Mouse (Mus musculus): Measurements from ENCODE around the gene Exosc10. TPM values are rescaled to one million over a fixed set of nuclear protein-coding genes. Genes with fewer than 3 reads are reported as not detected.
A peak's percentile ranks its signal among the peaks of the same experiment; 100 is the strongest.

Exosc10 gene
- polyA plus RNA-seq, 1 experiment from 2014 or later, result 115 TPM

- no peak for DNase-seq (ENCODE audit: low spot score)
- H3K27me3 ChIP-seq (ENCODE audit: low read depth, poor library complexity, severe bottlenecking), result no peaks in the 10 kb centered on the region
- H3K27ac ChIP-seq, result no peak overlapping the region
- no peaks in the 10 kb centered on the region for H3K9me3 ChIP-seq (replicated peaks)
- H3K4me1 ChIP-seq, result peaks cover 26% of the 10 kb centered on the region
- H3K36me3 ChIP-seq, result peaks cover 67% of the 10 kb centered on the region
- 0 out of 2 replicates have a peak overlapping the region, but pooled peaks have one; percentile 2 for H3K4me3 ChIP-seq
- 91% methylated on average over 4 of the region's 4 CpGs for WGBS
These were observed 65.4 kb downstream of the Exosc10 start for GRCm38 (mm10) chr4:148623609-148624008.

GRCm38 (mm10) chr4:148625010-148625409, 66.8 kb downstream of the Exosc10 start:
- Histone ChIP-seq H3K9me3 (replicated peaks) (no peaks in the 10 kb centered on the region), H3K27ac (no peak overlapping the region), H3K27me3 (ENCODE audit: low read depth, poor library complexity, severe bottlenecking) (no peaks in the 10 kb centered on the region), H3K4me1 (peaks cover 26% of the 10 kb centered on the region), H3K36me3 (peaks cover 53% of the 10 kb centered on the region), H3K4me3 (peak overlapping the region; percentile 100)
- DNase-seq (ENCODE audit: low spot score), result no peak
- 87% methylated on average over 10 of the region's 10 CpGs for WGBS

- Histone ChIP-seq H3K27ac (peak overlapping the region; percentile 100), H3K4me3 (peak overlapping the region; percentile 100), H3K9me3 (replicated peaks) (no peaks in the 10 kb centered on the region), H3K4me1 (peaks cover 26% of the 10 kb centered on the region), H3K36me3 (peaks cover 43% of the 10 kb centered on the region), H3K27me3 (ENCODE audit: low read depth, poor library complexity, severe bottlenecking) (no peaks in the 10 kb centered on the region)
- under 1% methylated on average over 57 of the region's 57 CpGs for WGBS
- peak; percentile 57 for DNase-seq (ENCODE audit: low spot score)
These were observed 67.8 kb downstream of the Exosc10 start for GRCm38 (mm10) chr4:148625756-148626622.

- Histone ChIP-seq H3K4me3 (peak within 1 kb of the TSS; percentile 100), H3K9me3 (replicated peaks) (no peaks in the 10 kb centered on the region), H3K4me1 (peaks cover 26% of the 10 kb centered on the region), H3K27me3 (ENCODE audit: low read depth, poor library complexity, severe bottlenecking) (no peaks in the 10 kb centered on the region), H3K36me3 (peaks cover 36% of the 10 kb centered on the region), H3K27ac (peak within 1 kb of the TSS; percentile 100)
- under 1% methylated on average over 51 of the region's 51 CpGs for WGBS
- DNase-seq (ENCODE audit: low spot score), result peak; percentile 98
These were observed 68.5 kb downstream of the Exosc10 start, which contains the start of gene Tardbp for GRCm38 (mm10) chr4:148626623-148627185. Gene Tardbp, minus strand, starts transcription at chr4:148627019.

GRCm38 (mm10) chr4:148627246-148627645, 69.0 kb downstream of the Exosc10 start:
- Histone ChIP-seq H3K9me3 (replicated peaks) (no peaks in the 10 kb centered on the region), H3K27ac (peak overlapping the region; percentile 100), H3K27me3 (ENCODE audit: low read depth, poor library complexity, severe bottlenecking) (no peaks in the 10 kb centered on the region), H3K36me3 (peaks cover 31% of the 10 kb centered on the region), H3K4me3 (peak overlapping the region; percentile 100), H3K4me1 (peaks cover 26% of the 10 kb centered on the region)
- 62% methylated on average over 3 of the region's 3 CpGs for WGBS
- DNase-seq (ENCODE audit: low spot score), result no peak

Other genes with a start within 250 kb of the Exosc10 start
- 25.9 and 26.4 TPM in 2 replicates for gene Ubiad1, start 113.7 kb upstream of the Exosc10 start, polyA plus RNA-seq (2016; fragmentation: Nextera tagmentation; extraction: Ambion mirVana)
- gene Mtor, start 109.8 kb upstream of the Exosc10 start, polyA plus RNA-seq (2016; fragmentation: Nextera tagmentation; extraction: Ambion mirVana), result 20.6 and 22.3 TPM in 2 replicates
- 0.23 and 0.56 TPM in 2 replicates for gene Angptl7, start 58.0 kb upstream of the Exosc10 start, polyA plus RNA-seq (2016; fragmentation: Nextera tagmentation; extraction: Ambion mirVana)
- gene Srm, start 33.1 kb downstream of the Exosc10 start, polyA plus RNA-seq (2016; fragmentation: Nextera tagmentation; extraction: Ambion mirVana), result 249 and 363 TPM in 2 replicates
- gene Masp2, start 44.1 kb downstream of the Exosc10 start, polyA plus RNA-seq (2016; fragmentation: Nextera tagmentation; extraction: Ambion mirVana), result 0.33 and 0.51 TPM in 2 replicates
- gene Tardbp, start 68.6 kb downstream of the Exosc10 start, polyA plus RNA-seq (2016; fragmentation: Nextera tagmentation; extraction: Ambion mirVana), result 446 and 455 TPM in 2 replicates
- gene Gm572, start 84.9 kb downstream of the Exosc10 start, polyA plus RNA-seq (2016; fragmentation: Nextera tagmentation; extraction: Ambion mirVana), result not detected in 2 replicates
- gene Casz1, start 246.0 kb downstream of the Exosc10 start, polyA plus RNA-seq (2016; fragmentation: Nextera tagmentation; extraction: Ambion mirVana), result 1.0 and 2.1 TPM in 2 replicates

Data from limb, embryonic 10.5 days (tissue).